15 mouse cellular contexts compared by ENCODE assay signal in the genomic region with DNA sequence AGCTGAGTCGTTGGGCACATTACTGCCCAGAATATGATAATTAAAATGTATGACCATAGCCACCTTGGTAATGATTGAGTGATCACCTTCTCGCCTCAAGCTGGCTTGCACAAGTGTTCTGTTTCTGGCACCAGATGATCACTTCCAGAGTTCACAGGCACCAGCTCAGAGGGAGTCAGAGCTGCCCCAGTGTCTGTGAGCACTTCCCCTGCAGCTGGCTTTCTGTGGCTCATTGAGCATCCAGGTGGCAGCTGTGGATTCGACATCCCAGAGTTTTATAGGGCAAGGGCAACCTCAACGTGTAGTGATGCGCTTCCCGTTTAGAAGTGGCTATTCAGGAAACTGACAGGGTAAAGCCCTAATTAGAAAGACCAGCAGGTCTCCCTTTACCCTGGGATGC.
A peak's percentile ranks its signal among the peaks of the same experiment; 100 is the strongest.
DNase-seq lines count a peak whose midpoint lies in the region; ATAC-seq and TF ChIP-seq lines count a peak whose summit lies in the region.
"Had no signal": no experiment of that assay in that cellular context is flagged by ENCODE, and none has a peak within 500 bp of the region (broad histone marks: within the 10 kb centered on the region; RNA-seq: fewer than 3 reads in every experiment).

No protein-coding gene starts in this region.

- dilution Hi-C loops in CH12.LX (cut with MboI; ENCODE audit: extremely low pct_ligation_motif_present, extremely low pct_unique_long_range_greater_than_20kb, low sequenced_read_pairs): no loop called here

- no peaks in the 10 kb centered on the region for H3K4me1 ChIP-seq in kidney, embryonic 16.5 days (ENCODE audit: insufficient read depth, low read length)
- H3K4me1 ChIP-seq in CH12.LX (ENCODE audit: control insufficient read depth in 1 of 2, insufficient read depth in 2 of 2): peaks cover 0 to 14% of the 10 kb centered on the region in 2 experiments; a peak in 2 of 4 replicates
- H3K4me1 ChIP-seq: heart, embryonic 15.5 days; limb, embryonic 15.5 days; lung, embryonic 15.5 days; megakaryocyte, embryonic 14.5 days; neural tube, embryonic 12.5 days had no signal

- no peak overlapping the region for H3K4me2 ChIP-seq in kidney, embryonic 16.5 days (replicated peaks; ENCODE audit: low read depth, low read length)
- H3K4me2 ChIP-seq in CH12.LX (ENCODE audit: insufficient read depth, low read depth, poor library complexity, severe bottlenecking): no peak overlapping the region
- H3K4me2 ChIP-seq: heart, embryonic 15.5 days; limb, embryonic 15.5 days; lung, embryonic 15.5 days; neural tube, embryonic 12.5 days had no signal

- TF ChIP-seq EP300 in CH12.LX (IDR thresholded peaks at IDR 0.05; ENCODE audit: low read length): no peak

- TF ChIP-seq RAD21 in CH12.LX (IDR thresholded peaks at IDR 0.05; ENCODE audit: low read depth, low read length): no peak

- H3K9me3 ChIP-seq in kidney, embryonic 16.5 days (ENCODE audit: low read length): no peaks in the 10 kb centered on the region
- no peaks in the 10 kb centered on the region for H3K9me3 ChIP-seq in CH12.LX (replicated peaks; ENCODE audit: low read length)
- H3K9me3 ChIP-seq: heart, embryonic 15.5 days; limb, embryonic 15.5 days; lung, embryonic 15.5 days; neural tube, embryonic 12.5 days had no signal

- TF ChIP-seq POLR2A in CH12.LX (IDR thresholded peaks at IDR 0.05; ENCODE audit: low read depth, low read length): no peak

- in situ Hi-C loops in CH12.LX (cut with MboI; ENCODE audit: low pct_ligation_motif_present, low pct_unique_long_range_greater_than_20kb, low sequenced_read_pairs): no loop called here

- no peaks in the 10 kb centered on the region for H3K79me2 ChIP-seq in CH12.LX (replicated peaks; ENCODE audit: control insufficient read depth, extremely low read depth, insufficient read depth, poor library complexity, severe bottlenecking)

- no peak overlapping the region for H3K27ac ChIP-seq in kidney, embryonic 16.5 days (ENCODE audit: low read length)
- H3K27ac ChIP-seq in CH12.LX (ENCODE audit: insufficient read depth, low read depth): no peak overlapping the region
- H3K27ac ChIP-seq: heart, embryonic 15.5 days; limb, embryonic 15.5 days; lung, embryonic 15.5 days; neural tube, embryonic 12.5 days had no signal

- no peaks in the 10 kb centered on the region for H3K27me3 ChIP-seq in kidney, embryonic 16.5 days (ENCODE audit: insufficient read depth, low read length)
- H3K27me3 ChIP-seq in CH12.LX (replicated peaks): no peaks in the 10 kb centered on the region
- H3K27me3 ChIP-seq: heart, embryonic 15.5 days; limb, embryonic 15.5 days; lung, embryonic 15.5 days; megakaryocyte, embryonic 14.5 days; neural tube, embryonic 12.5 days; Patski had no signal

- H3K9ac ChIP-seq in kidney, embryonic 16.5 days (replicated peaks; ENCODE audit: low read length): no peak overlapping the region
- no peak overlapping the region for H3K9ac ChIP-seq in CH12.LX (ENCODE audit: insufficient read depth, low read depth)
- H3K9ac ChIP-seq: heart, embryonic 15.5 days; limb, embryonic 15.5 days; lung, embryonic 15.5 days; neural tube, embryonic 12.5 days had no signal

- H3K4me3 ChIP-seq in kidney, embryonic 16.5 days (ENCODE audit: low read length): no peak overlapping the region
- H3K4me3 ChIP-seq in CH12.LX (replicated peaks in 1 of 3; ENCODE audit: low read depth in 2 of 3, low read length in 2 of 3, poor library complexity in 1 of 3): no peak overlapping the region
- H3K4me3 ChIP-seq: heart, embryonic 15.5 days; limb, embryonic 15.5 days; lung, embryonic 15.5 days; megakaryocyte, embryonic 14.5 days; neural tube, embryonic 12.5 days had no signal

- no peaks in the 10 kb centered on the region for H3K36me3 ChIP-seq in kidney, embryonic 16.5 days (ENCODE audit: insufficient read depth, low read length)
- no peaks in the 10 kb centered on the region for H3K36me3 ChIP-seq in CH12.LX (replicated peaks in 1 of 2; ENCODE audit: control insufficient read depth in 1 of 2, insufficient read depth in 1 of 2, low read length in 1 of 2)
- H3K36me3 ChIP-seq: heart, embryonic 15.5 days; limb, embryonic 15.5 days; lung, embryonic 15.5 days; neural tube, embryonic 12.5 days had no signal

- no peak for DNase-seq in kidney, adult 8-10 months
- DNase-seq in B cell, adult 2 months: peak; percentile 22 to 43
- DNase-seq in CH12.LX (ENCODE audit: extremely low read depth): peak; percentile 34
- DNase-seq in mesoderm, embryonic 11.5 days (ENCODE audit: low read depth, low spot score): peak; percentile 12
- no peak for DNase-seq in thymus, postnatal 25 days
- no peak for DNase-seq in layer of hippocampus, postnatal 36 days
- DNase-seq: cerebellum, adult 9-10 months; right cerebral cortex, postnatal 25 days had no signal

- ATAC-seq in kidney, embryonic 16.5 days (ENCODE audit: low FRiP score, low TSS enrichment): peak; percentile 80
- ATAC-seq: Patski had no signal

- 28% methylated on average over 6 of the region's 6 CpGs for WGBS in kidney, embryonic 16.5 days

- no peak for TF ChIP-seq CTCF in CH12.LX (conservative IDR thresholded peaks at IDR 0.05 in 1 of 2, IDR thresholded peaks at IDR 0.05 in 1 of 2; ENCODE audit: low read depth in 2 of 2, low read length in 2 of 2)

TF ChIP-seq in CH12.LX, 34 proteins besides CTCF, POLR2A, EP300 and RAD21:
- TF ChIP-seq RCOR1 (conservative IDR thresholded peaks at IDR 0.05; ENCODE audit: low read depth, low read length): no peak
- TF ChIP-seq SIN3A (IDR thresholded peaks at IDR 0.05; ENCODE audit: low read length): no peak
- TF ChIP-seq POLR2AphosphoS2 (IDR thresholded peaks at IDR 0.05; ENCODE audit: low read depth, low read length): no peak
- TF ChIP-seq USF2 (conservative IDR thresholded peaks at IDR 0.05; ENCODE audit: low read depth, low read length): no peak
- TF ChIP-seq E2F4 (IDR thresholded peaks at IDR 0.05; ENCODE audit: insufficient replicate concordance, low read depth, low read length): no peak
- TF ChIP-seq ZNF384 (IDR thresholded peaks at IDR 0.05; ENCODE audit: low read depth, low read length): no peak
- no peak for TF ChIP-seq TBP (conservative IDR thresholded peaks at IDR 0.05; ENCODE audit: low read depth, low read length)
- no peak for TF ChIP-seq IRF4 (IDR thresholded peaks at IDR 0.05; ENCODE audit: low read depth, low read length)
- no peak for TF ChIP-seq ZC3H11A (IDR thresholded peaks at IDR 0.05; ENCODE audit: low read depth, low read length)
- no peak for TF ChIP-seq JUND (conservative IDR thresholded peaks at IDR 0.05; ENCODE audit: low read depth, low read length)
- TF ChIP-seq ELF1 (IDR thresholded peaks at IDR 0.05; ENCODE audit: low read depth, low read length): no peak
- TF ChIP-seq NRF1 (IDR thresholded peaks at IDR 0.05; ENCODE audit: low read depth, low read length): no peak
- no peak for TF ChIP-seq ZMIZ1 (IDR thresholded peaks at IDR 0.05; ENCODE audit: low read depth, low read length)
- TF ChIP-seq HCFC1 (IDR thresholded peaks at IDR 0.05; ENCODE audit: low read depth, low read length): no peak
- no peak for TF ChIP-seq BHLHE40 (IDR thresholded peaks at IDR 0.05; ENCODE audit: low read depth, low read length)
- no peak for TF ChIP-seq USF1 (IDR thresholded peaks at IDR 0.05; ENCODE audit: low read depth, low read length)
- TF ChIP-seq JUN (IDR thresholded peaks at IDR 0.05; ENCODE audit: insufficient read depth, low read depth, low read length): no peak

Comparison
In these comparisons a context has a peak if more than half of its experiments do, and no peak if none do; other contexts are left out.
1. DNase-seq: peak in B cell, adult 2 months (2 of 2), CH12.LX (single experiment) and mesoderm, embryonic 11.5 days (single experiment); none in kidney, adult 8-10 months (0 of 2), thymus, postnatal 25 days (single experiment) and layer of hippocampus, postnatal 36 days (0 of 2).